Mouse (Mus musculus) layer of hippocampus, adult 8-10 months (tissue): ENCODE measurements around the gene Sox5. TPM values are rescaled to one million over a fixed set of nuclear protein-coding genes. Genes with fewer than 3 reads are reported as not detected.

Experiments used
- DNase-seq, 2 experiments: peaks; one replicate each; pipeline ENCODE4 v3.0.0; 2022; ENCODE audit warnings: low spot score in 2 of 2
- total RNA-seq, 4 experiments: library from RNA; stranded (reverse); gene quantifications; 2 replicates each; pipeline ENCODE4 v1.2.4; 2022

Gene Sox5
- total RNA-seq, 4 experiments from 2014 or later = 38.4 to 42.4 (median 40.8) TPM

DNA sequence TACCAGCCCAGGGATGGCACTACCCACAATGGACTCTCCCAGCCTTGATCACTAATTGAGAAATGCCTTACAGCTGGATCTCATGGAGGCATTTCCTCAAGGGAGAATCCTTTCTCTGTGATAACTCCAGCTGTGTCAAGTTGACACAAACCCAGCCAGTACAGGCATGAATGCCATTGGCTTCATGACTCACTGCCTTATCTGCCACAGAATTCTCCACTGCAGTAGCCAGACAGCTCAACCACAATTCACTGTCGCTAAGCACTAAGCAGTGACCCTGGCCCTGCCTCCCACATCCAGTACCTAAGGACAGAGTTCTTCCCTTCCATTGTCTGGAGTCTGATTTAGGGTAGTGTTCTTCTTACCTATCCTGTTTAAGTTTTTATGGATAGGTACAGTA is 65.4 kb downstream of the Sox5 start:
- no peak for DNase-seq

DNA sequence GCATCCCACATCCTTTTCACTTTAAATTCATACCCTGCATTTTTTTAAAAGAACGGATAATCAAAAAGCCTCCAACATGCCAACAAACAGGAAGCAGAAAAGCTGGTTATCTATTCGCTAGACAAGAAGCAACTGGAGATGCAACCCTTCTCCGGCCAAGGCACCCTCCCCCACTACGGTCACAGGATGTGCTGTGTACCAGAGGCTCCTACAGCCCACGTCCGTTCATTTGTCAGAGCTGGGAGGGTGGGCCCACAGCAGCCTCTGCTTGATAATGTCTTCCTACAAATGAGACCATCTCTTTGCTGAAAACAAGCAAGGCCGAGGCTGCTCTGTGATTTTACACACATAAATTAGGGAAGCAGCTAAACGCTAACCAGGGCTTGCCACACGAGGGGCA is 69.9 kb downstream of the Sox5 start:
- DNase-seq = no peak

DNA sequence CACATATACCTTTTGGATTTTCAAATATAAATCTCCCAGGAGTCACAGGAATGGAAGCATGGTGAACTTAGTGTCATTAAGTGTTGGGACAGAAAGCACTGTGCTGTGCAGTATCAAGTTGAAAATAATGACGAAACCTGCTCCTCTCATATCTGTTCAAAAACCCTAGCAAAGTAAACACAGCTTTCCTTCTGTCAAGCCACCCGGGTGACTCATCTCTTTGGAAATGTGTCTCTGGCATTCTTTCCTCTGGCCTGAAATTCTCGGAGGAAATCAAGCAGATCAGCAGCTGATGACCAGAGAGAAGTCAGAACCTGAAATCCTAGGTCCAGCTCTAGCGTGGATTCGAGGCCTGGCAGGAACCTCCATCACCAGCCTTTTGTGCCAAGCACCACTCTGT is 71.0 kb downstream of the Sox5 start:
- peak in 1 of 2 experiments; percentile 26 for DNase-seq

DNA sequence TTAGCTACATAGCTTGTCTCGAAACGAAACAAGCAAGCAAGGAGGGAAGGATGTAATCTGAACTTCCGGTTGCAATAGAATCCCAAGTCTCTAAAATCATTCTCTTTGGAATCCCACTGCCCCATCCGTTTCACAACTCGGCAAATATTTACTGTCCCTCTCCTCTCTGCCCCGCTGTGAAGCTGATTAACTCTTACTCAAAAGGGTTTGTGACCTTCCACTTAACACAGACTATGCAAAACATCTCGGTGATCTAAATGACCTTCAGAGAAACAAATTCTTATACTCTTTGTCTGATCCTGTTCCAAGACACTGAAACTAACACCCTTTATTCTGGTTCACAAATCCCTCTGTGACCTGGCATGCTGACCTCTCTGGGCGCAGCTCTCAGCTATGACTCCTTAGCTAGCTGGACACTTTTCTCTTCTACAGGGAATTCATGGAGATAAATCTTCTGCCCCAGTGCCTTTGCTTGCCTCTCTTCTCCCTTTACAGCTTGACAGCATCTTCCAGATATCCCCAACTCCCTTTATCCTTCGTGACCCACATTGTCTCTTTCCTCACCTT is 72.1 kb downstream of the Sox5 start:
- no peak for DNase-seq

DNA sequence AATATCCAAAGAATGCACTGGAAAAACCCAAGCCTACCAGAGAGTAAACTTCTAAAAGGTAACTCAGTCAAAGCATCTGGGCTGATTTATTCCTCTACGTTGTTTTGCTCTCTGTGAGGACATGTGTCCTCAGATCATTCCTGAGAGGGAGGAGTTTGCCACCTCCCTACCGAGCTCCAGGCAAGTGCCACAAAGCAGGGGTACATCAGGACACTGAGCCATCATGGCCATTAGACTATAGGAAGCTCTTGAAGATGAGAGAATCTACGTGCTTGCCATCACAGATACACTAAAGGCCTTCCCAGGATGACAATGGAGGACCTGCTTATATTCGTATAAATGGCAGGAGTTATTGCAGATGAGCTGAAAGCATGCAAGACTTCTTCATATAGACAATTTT is 73.4 kb downstream of the Sox5 start:
- no peak for DNase-seq

DNA sequence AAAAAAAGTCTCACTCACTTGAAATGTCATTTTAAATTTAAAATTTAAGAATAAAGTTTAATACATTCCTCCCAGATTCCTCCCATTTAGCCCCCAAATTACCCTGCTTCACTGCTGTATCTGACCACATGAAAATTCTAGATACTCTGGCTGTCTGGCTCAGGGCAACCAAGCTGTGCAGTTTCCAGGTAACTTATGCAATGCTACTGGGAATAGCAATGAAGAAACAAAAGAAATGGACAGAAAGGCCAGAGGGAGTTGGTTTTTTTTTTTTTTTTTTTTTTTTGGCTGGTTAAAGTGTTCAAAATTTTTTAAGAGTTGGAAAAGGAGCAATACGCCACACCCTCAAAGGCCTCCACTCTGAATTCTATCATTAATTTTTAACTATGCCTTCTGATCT is 73.8 kb downstream of the Sox5 start:
- no peak for DNase-seq

DNA sequence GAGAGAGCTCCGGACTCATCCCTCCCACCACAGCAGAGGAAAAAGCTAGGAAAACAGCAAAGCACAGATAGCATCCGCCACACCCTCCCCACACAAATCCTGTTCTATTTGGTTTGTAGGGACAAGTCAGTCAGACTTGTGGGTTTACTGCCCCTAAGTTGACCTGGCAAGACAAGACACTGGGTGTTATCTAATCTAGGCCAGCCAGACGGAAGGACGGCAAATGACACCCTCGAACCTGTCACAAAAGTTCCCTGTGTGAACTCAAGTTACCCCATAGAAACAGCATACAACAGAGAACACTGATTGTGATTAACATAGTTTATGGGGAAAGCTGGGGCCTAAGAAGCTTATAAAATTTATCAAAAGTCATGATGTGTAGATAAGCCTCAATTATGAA is 76.8 kb downstream of the Sox5 start:
- DNase-seq = no peak

DNA sequence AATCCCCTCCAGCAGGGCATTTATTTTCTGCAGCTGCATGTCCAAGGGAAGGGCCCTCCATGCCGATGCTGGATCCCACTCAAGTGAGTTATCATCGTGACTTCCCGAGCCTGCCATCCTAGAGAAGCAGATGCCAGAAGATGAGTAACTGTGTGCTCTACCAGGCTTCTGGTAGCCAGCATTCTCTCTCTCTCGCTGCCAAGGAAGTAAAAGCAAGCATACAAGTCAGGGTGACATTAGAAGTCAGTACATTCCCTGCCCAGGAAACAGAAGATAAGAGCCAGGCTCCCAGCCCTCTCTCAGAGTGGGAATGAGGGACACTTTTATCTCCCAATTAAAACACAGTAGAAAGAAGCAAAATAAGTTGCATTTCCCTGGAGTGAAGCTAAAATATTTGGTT is 86.1 kb downstream of the Sox5 start:
- DNase-seq = peak; percentile 20 to 30

DNA sequence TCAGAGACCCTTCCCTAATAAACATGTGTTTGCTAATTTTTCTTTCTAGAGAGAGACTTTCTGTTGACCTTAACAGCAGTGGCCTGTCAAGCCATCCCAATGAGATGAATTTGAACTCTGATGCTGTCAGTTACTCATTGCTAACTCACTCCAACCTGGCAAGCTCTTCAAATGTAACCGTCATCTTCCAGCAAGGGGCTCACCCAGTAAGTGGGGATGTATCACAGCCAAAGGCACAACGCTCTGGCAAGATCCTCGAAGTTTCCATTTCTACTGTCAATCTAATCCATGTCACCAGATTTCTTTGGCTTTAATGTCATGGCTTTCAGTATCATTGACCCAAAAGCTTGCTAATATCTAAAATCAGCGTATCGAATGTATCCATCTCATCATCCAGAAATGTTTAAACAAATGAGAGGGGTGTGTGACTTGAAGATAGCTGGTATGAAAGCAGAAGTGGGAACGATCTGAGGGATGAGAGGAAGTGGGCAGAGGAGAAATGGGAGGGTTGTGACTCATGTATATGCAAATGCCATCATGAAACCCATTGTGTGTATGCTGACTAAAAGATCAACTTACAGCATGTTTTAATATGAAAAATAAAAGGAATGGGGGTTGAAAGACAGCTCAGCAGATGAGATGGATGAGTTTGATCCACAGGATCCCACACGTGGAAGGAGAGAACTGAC is 88.4 kb downstream of the Sox5 start:
- DNase-seq = no peak

DNA sequence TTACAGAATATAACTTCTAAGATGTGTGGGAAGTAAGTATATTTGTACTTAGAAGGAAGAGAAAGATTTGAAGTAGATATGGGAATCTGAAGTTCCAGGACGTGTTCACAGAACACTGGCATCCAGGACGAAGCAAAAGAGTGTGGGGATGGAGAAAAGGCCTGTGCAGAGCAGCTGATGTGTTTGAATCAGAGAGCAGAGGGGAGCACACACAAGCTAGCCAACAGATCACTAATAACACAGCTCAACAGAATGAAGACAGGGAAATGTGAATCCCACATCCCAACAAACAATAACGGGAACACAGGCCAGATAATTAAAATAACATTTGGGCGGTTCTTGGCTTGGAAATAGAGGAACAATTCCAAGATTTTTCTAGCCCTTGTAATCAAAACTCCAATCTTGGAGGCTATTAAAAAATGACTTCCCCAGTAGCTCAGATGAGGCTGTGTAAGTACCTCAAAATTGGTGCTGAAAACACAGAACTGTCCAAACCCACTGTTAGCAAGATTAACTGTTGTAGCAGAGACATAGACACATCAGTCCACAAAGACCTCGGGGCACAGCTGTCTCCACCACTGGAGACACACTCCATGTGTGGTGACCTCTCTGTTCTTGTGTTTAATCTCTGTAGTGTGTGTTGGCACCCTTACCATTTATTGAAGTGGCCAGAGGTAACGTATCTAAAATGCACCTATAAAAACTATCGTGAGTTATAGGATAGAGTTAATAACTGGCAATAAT is 90.3 kb downstream of the Sox5 start:
- DNase-seq = no peak

DNA sequence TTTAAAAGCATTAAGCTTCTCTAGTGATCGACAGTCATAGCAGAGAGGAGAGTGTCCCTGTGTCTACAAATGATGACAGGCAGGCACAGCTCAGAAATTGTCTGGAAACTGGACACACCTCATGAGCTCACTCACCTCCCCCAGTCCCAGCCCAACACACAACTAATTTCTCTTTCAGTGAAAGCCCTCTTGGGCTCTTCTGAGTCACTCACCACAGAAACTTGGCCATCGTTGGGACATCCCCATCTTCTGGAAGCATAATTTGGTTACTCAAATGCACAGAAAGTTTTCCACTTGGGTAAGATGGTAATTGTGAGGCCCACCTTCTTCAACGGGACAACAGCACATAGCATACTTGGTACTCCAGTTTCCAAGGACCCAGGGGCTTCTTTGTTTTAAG is 92.7 kb downstream of the Sox5 start:
- DNase-seq = no peak

DNA sequence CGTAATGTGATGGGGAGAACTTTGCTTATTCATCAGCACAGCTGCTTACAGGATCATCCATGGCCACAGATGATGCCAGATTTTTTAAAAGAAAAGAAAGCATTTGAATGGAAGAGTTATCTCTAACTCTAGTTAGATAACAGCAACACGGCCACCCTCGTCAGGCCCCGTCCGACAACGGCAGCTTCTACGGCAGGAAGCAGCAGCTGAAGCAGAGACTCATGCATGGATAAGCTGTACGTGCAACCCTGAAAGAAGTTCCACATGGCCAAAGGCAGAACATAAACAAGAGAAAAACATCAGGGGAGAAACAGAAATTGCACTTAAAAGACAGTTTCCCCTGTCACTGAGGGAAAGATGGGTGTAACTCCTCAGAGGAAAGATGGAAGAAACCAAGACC is 94.1 kb downstream of the Sox5 start:
- no peak for DNase-seq

DNA sequence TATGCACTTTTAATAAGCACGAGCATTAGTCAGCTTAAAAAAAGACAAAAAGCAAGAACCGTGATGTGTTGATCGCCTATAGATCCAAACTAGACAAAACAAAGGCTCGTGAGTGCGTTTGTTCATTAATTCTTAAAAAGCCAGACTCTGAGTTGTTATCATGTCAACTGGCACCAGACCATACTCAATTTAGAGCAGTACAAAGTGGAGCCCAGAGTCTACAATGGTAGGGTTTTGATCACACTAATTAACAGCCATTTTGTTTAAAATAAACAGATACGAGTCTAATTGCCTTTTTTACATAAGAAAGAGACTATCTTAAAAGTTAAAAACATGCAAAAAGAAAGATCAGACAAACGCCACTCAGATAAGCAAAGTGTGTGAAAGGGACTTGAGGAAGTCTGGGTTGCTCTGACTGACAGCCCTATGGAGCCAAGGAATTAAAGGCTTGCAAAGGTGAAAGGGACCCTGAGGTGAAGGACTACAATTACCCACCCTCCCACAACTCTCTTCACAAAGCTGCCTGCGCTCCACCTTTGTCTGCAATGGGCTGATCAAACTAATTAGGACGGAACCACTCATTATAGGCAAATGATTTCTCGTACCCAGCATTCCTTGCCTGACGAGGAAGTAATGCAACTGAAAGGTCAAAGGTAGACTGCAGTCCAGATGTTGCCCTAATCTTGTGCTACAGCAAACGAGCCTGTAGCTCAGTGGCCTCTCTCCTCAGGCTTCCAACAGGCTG is 100.6 kb downstream of the Sox5 start:
- DNase-seq = no peak

DNA sequence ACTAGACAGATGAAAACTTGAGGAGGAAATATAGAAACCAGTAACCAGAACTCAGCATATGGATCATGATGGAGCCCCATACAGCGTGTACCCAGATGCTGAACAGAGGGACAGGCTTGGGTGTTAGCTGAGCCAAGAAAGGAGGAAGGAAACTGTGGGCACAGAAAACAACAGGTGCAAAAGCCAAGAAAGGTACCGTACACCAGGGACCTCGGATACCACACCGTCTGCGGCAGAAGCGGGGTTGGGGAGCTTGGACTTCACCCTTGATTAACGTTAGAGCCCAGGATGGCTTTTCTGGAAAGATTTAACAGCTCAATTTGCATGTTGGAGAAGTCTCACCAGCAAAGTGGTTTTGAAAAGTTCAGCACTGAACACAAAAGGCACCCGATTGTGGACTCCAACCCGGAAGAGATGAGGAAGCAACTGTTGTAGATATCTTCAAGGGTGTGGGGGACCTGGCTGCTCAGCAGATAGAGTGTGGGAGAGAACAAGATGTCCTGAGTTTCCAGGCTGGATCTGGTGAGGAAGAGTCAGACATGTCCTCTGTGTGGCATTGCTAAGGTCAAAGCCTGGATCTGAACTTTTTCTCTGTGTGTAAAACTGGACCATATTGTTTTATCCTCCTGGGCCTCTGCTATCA is 104.2 kb downstream of the Sox5 start:
- DNase-seq = no peak

DNA sequence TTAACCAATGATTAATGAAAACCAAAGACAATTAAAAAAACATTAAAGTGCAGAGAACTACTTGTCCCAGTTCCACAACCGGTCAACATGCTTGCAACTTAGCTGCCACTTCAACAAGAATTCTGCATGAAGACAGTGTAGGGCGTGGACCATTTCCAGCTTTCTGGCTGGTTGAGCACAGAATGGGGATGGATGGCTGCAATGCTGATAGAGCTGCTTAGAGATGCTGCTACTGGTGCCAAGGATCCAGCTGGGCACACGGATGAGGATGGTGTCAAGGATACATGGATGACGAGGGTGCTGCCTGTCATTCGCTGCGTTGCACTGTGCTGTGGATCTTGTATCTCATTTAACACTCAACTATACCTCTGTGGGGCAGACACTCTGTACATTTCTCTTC is 106.7 kb downstream of the Sox5 start:
- no peak for DNase-seq

DNA sequence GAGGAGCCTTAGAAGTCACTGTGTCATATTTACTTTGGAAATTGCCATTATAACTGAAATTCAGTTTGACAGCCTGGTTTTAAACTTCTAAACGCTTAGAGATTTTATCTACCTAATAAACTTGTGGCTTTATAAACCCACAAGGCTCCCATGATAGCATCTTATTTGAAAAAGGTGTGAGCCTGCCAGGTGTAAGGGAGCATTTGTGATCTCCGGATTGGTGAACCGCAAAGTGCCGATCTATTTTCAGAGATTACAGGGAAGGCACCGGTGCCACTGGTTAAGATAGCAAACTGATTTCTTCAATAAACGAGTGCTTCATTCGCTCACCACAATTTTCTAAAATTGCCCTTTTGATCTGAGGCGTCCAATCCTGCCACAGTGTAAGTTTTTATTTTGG is 107.9 kb downstream of the Sox5 start:
- no peak for DNase-seq

DNA sequence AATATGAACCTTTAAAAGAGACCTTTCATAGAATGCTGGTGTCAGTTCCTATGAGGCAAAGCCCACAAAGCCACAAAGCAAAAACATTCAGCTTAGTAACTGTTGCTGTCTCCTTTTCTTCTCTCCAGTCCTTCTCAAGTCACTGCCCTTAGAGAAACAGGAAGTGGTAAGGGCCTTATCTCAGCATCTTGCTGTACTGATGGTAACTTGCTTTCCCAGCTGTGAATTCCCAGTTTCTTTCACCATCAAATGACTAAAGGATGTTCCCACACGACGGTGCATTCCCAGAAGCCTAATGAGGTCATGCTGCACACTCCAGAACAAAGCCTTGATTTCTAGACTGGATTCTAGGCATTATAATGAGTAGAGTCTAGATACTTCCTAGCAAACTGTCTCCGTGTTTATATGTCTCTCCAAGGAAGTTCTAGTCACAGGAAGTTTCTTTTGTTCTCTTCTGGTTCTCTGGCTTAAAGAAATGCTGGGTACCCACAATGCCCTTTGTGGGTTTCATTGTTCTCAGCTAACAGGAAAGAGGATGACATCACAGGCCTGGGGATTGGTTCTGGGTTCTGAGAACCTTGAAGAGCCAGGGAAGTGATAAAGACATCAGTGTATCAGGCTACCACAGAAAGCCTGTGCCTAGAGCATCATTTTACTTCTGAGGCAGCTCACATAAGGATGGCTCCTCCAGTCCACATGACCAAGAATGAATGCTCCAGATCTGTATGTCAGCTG is 111.2 kb downstream of the Sox5 start:
- no peak for DNase-seq

DNA sequence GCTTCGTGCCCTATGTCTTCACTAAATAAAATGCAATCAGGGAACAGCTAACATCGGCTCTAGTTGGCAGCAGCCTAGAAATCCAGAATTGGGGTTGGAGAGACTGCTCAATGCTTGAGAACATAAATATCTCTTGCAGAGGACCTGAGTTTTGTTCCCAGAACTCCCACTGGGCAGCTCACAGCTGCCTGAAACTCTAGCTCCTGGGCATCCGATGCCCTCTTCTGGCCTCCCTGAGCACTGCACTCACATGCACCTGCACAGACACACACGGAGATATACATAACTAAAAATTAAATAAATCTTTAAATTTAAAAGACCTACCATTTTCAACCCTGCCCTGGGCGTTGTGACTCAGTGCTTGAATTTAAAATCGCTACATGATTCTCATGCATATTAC is 115.2 kb downstream of the Sox5 start:
- no peak for DNase-seq

DNA sequence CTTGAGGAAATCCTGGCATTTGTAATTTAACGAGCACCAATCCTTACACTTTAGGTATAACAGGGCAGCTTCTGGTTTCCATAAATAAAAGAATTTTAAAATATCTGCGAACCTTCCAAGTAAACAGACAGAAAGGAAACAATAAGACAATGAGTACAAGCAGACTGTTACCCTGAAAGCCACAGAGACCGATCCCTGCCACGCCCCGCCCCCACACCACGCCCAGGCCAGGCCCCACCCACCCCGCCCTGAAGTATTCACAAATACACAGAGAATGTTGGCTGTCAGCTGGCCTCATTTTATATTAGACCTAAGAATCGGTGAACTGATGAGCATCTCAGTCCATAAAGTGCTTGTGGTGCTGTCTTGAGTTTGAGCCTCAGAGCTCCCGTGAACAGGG is 117.0 kb downstream of the Sox5 start:
- no peak for DNase-seq

DNA sequence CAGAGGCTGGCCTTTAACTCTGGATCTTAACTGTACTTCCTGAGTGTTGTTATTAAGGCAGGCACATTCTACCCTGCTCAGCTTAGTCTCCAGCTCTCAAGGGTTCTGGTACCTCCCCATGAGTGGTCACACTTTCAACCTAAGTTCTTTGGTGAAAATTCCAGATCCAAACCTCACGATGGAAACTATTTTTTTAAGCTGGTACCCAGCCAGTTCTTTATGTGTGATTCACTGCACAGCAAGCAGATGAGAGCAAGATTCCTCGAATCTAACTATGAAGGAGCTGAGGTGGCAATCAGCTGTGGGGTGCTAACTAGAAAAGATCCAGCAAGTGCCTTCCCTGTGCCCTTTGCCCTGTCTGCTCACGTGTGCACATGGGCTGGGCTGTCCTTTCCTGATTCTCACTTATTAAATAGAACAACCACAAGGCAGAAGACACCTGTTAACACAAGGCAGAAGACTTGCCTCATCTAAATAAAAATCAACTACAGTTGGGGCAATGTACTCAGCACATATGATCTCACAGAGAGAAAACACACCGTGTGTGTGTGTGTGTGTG is 118.2 kb downstream of the Sox5 start:
- DNase-seq = no peak
